Mouse (Mus musculus) 3134 (cell line): ENCODE results near the gene Vmn1r40.
A peak's percentile ranks its signal among the peaks of the same experiment; 100 is the strongest.

Source experiments
- DNase-seq: peaks from one replicate; pipeline ENCODE4 v3.0.0-alpha.2; 2011; ENCODE audit warnings: low spot score; ENCODE audit not compliant: insufficient read length; ENCODE audit errors: extremely low read depth

Vmn1r40 gene

GRCm38 (mm10) chr6:89707240-89707639, at the start of gene Vmn1r40:
TSS of gene Vmn1r40 (plus strand) at chr6:89707540.
- DNase-seq: no peak

GRCm38 (mm10) chr6:89658342-89658741, 49.0 kb upstream of the Vmn1r40 start:
- DNase-seq: no peak

- DNase-seq: no peak
Measured at GRCm38 (mm10) chr6:89658931-89659330, 48.4 kb upstream of the Vmn1r40 start.

GRCm38 (mm10) chr6:89659692-89660423, 47.5 kb upstream of the Vmn1r40 start:
- no peak for DNase-seq

GRCm38 (mm10) chr6:89660490-89660889, 46.9 kb upstream of the Vmn1r40 start:
- no peak for DNase-seq

- DNase-seq: no peak
Measured at GRCm38 (mm10) chr6:89662521-89662920, 44.8 kb upstream of the Vmn1r40 start.

- no peak for DNase-seq
Measured at GRCm38 (mm10) chr6:89665155-89665554, 42.2 kb upstream of the Vmn1r40 start.

- no peak for DNase-seq
Measured at GRCm38 (mm10) chr6:89665667-89666066, 41.7 kb upstream of the Vmn1r40 start.

- DNase-seq: no peak
Measured at GRCm38 (mm10) chr6:89666976-89667375, 40.4 kb upstream of the Vmn1r40 start.

GRCm38 (mm10) chr6:89669556-89669955, 37.8 kb upstream of the Vmn1r40 start:
- no peak for DNase-seq

- DNase-seq: no peak
Measured at GRCm38 (mm10) chr6:89671431-89671830, 35.9 kb upstream of the Vmn1r40 start.

GRCm38 (mm10) chr6:89672641-89673040, 34.7 kb upstream of the Vmn1r40 start:
- DNase-seq: no peak

- DNase-seq: no peak
Measured at GRCm38 (mm10) chr6:89673135-89673780, 34.1 kb upstream of the Vmn1r40 start.

GRCm38 (mm10) chr6:89678522-89678921, 28.8 kb upstream of the Vmn1r40 start:
- DNase-seq: no peak

- no peak for DNase-seq
Measured at GRCm38 (mm10) chr6:89679291-89679835, 28.0 kb upstream of the Vmn1r40 start.

- DNase-seq: peak; percentile 56
Measured at GRCm38 (mm10) chr6:89680155-89680554, 27.2 kb upstream of the Vmn1r40 start.

GRCm38 (mm10) chr6:89684231-89684630, 23.1 kb upstream of the Vmn1r40 start:
- no peak for DNase-seq

- DNase-seq: no peak
Measured at GRCm38 (mm10) chr6:89687100-89687499, 20.2 kb upstream of the Vmn1r40 start.

GRCm38 (mm10) chr6:89706624-89707023, 716 bp upstream of the Vmn1r40 start:
- DNase-seq: peak; percentile 76

- no peak for DNase-seq
Measured at GRCm38 (mm10) chr6:89718051-89718450, 10.7 kb downstream of the Vmn1r40 start.

- no peak for DNase-seq
Measured at GRCm38 (mm10) chr6:89740466-89740865, 33.1 kb downstream of the Vmn1r40 start, which contains the start of gene Vmn1r41. TSS of gene Vmn1r41 (plus strand) at chr6:89740766.

GRCm38 (mm10) chr6:89742811-89743210, 35.5 kb downstream of the Vmn1r40 start:
- DNase-seq: no peak
